Mouse (Mus musculus): ENCODE results near the gene Selenoi. TPM values are rescaled to one million over a fixed set of nuclear protein-coding genes. Genes with fewer than 3 reads are reported as not detected.

The Selenoi gene
- polyA plus RNA-seq, 1 experiment from 2014 or later: 23.0 TPM

DNA sequence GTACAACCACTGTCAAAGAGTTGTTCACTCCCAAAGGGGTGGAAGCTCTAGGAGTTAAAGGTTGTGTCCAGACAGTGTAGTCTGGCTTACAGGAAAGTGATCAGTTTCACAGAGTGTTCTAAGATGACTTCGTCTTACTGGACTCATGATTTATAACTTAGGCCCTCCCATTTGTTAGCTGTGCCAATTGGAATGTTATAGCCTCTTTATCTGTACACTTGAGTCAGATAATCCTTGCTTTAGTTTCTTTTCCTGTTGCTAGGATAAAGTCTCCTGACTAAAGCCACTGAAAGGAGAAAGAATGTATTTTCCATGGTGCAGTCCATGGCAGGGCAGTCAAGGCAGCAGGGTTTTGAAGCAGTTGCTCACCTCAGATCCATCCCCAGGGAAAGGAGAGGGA, 10.0 kb downstream of the Selenoi start:
- H3K27me3 ChIP-seq: no peaks in the 10 kb centered on the region
- no peak for ATAC-seq (ENCODE audit: low FRiP score, low read depth)
- H3K4me2 ChIP-seq (replicated peaks): no peak overlapping the region
- H3K36me3 ChIP-seq: no peaks in the 10 kb centered on the region
- no peak overlapping the region for H3K4me3 ChIP-seq
- H3K4me1 ChIP-seq: peaks cover 11% of the 10 kb centered on the region; the same call in 1 of the 2 replicates
- H3K9me3 ChIP-seq: no peaks in the 10 kb centered on the region
- H3K9ac ChIP-seq (replicated peaks): no peak overlapping the region
- no peak overlapping the region for H3K27ac ChIP-seq (replicated peaks)
- WGBS: 57% methylated on average over 1 of the region's 1 CpGs

DNA sequence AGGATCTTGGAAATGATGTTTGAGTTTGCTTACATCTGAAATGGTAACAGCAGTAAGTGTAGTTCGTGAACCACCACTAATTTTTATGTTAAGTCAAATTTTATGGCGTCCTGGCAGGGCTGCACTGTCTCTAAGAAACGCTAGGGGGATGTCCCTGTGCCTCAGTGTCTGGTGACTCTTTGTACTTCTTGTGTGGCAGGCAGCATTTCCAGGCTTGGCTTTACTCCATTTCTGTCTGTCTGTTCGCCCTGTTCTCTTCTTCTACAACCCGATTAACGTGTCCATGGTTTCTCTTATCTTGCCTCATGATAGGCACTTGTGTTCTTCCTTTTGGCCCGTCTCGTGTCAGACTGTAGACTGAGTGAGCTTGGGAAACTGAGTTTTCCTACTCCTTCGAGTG, 11.4 kb downstream of the Selenoi start:
- Histone ChIP-seq H3K4me2 (replicated peaks) (no peak overlapping the region), H3K9ac (replicated peaks) (no peak overlapping the region), H3K27me3 (no peaks in the 10 kb centered on the region), H3K9me3 (no peaks in the 10 kb centered on the region), H3K36me3 (no peaks in the 10 kb centered on the region), H3K4me3 (no peak overlapping the region), H3K4me1 (peaks cover 11% of the 10 kb centered on the region; the same call in 1 of the 2 replicates), H3K27ac (replicated peaks) (no peak overlapping the region; the same call in 1 of the 2 replicates)
- 76% methylated on average over 9 of the region's 9 CpGs for WGBS
- no peak for ATAC-seq (ENCODE audit: low FRiP score, low read depth)

DNA sequence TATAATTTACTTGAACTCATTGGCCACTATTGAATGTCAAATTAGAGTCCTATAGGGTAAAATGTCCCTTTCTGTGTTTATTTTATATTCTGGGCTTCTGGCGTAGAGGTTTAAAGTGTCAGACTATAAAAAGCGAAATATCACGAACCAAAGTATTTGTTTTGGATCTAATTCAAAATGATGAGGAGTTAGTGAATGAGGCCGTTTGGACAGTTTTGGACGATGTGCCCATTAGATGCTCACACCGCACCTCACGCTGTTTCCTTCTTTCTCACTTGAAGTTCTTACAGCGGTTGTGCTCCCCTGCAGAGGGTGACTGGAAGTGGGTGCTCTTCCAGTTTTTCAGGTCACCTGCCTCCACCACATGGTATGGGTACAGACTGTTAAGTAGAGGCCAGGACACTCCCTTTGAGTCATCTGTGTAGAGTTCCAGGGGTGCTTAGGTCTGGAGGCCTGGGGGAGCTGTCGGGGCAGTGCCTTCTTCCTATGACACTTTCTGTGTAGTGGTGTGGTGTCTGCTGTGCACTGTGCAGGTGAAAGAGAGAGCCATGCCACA, 13.6 kb downstream of the Selenoi start:
- no peaks in the 10 kb centered on the region for H3K27me3 ChIP-seq
- no peak overlapping the region for H3K9ac ChIP-seq (replicated peaks)
- H3K4me1 ChIP-seq: peaks cover 11% of the 10 kb centered on the region; the same call in 1 of the 2 replicates
- H3K4me2 ChIP-seq (replicated peaks): no peak overlapping the region
- no peak overlapping the region for H3K27ac ChIP-seq (replicated peaks)
- H3K36me3 ChIP-seq: peaks cover 10% of the 10 kb centered on the region; the same call in 1 of the 2 replicates
- H3K9me3 ChIP-seq: no peaks in the 10 kb centered on the region
- 92% methylated on average over 9 of the region's 9 CpGs for WGBS
- no peak for ATAC-seq (ENCODE audit: low FRiP score, low read depth)
- no peak overlapping the region for H3K4me3 ChIP-seq

DNA sequence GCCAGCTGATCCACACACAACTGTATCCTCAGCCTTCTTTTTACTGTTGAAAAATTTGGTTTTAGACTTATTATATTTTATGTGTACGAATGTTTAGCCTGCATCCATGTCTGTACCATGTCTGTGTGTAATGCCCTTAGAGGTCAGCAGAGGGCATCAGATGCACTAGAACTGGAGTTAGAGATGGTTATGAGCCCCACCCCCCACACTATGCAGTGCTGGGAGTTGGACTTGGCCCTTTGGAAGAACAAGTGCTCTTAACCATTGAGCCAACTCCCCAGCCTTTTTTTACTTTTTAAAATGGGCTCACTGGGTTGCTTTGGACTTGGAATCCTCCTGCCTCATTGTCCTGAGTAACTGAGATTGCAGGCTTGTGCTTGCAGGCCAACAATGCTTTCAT, 15.3 kb downstream of the Selenoi start:
- Histone ChIP-seq H3K36me3 (peaks cover 17% of the 10 kb centered on the region), H3K9ac (replicated peaks) (no peak overlapping the region), H3K9me3 (no peaks in the 10 kb centered on the region), H3K4me3 (no peak overlapping the region), H3K4me2 (replicated peaks) (no peak overlapping the region), H3K4me1 (peaks cover 6% of the 10 kb centered on the region; the same call in 1 of the 2 replicates), H3K27ac (replicated peaks) (no peak overlapping the region), H3K27me3 (no peaks in the 10 kb centered on the region)
- 100% methylated on average over 1 of the region's 1 CpGs for WGBS
- ATAC-seq (ENCODE audit: low FRiP score, low read depth): no peak

DNA sequence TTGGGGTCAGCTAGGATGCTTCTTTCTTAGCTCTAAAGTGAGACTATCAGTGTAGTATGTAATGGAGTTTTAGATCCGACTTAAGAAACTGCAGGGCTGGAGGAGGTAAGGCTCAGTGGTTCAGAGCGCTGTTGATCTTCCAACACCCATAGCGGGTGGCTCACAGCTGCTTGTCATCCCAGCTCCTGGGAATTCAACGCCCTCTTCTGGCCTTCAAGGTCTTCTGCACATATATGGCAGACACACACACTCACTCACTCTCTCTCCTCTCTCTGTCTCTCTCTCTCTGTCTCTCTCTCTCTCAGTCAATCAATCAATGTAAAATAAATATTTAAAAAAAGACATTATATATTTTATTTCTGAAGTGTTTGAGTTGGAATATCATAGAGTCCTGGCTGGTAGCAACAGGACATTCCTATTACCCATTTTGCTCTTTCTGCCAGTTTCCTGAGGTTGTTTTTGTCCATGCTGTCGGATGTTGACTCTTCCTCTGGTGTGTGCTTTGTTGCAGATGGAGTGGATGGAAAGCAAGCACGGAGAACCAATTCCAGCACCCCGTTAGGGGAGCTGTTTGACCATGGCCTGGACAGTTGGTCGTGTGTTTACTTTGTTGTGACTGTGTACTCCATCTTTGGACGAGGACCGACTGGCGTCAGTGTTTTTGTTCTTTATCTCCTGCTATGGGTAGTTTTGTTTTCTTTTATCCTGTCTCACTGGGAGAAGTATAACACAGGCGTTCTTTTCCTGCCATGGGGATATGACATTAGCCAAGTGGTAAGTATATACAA, 23.4 kb downstream of the Selenoi start:
- H3K4me2 ChIP-seq (replicated peaks): no peak overlapping the region
- no peaks in the 10 kb centered on the region for H3K4me1 ChIP-seq
- H3K9ac ChIP-seq (replicated peaks): no peak overlapping the region
- H3K9me3 ChIP-seq: no peaks in the 10 kb centered on the region
- no peaks in the 10 kb centered on the region for H3K27me3 ChIP-seq
- ATAC-seq (ENCODE audit: low FRiP score, low read depth): no peak
- no peak overlapping the region for H3K4me3 ChIP-seq
- peaks cover 44% of the 10 kb centered on the region for H3K36me3 ChIP-seq
- 88% methylated on average over 12 of the region's 12 CpGs for WGBS
- H3K27ac ChIP-seq (replicated peaks): no peak overlapping the region

DNA sequence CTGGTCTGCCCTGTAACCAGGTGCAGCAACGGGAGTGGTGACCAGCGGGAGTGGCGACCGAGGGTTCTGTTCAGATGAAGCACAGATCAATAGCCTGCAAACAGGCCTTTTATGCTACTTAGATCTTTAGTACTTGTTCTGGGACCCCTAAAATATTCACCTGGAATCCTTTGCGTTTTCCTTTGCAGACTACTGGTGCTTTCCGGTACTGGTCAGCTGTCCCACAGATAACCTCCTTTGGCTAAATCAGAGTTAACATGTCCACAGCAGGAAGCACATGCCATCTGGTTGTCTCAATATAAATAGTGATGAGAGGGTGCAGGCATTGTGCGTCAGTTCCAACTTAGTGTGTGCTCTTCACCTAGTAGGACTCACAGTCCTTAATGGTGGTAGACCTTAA, 26.4 kb downstream of the Selenoi start:
- no peak overlapping the region for H3K4me2 ChIP-seq (replicated peaks)
- no peaks in the 10 kb centered on the region for H3K9me3 ChIP-seq
- no peak overlapping the region for H3K9ac ChIP-seq (replicated peaks)
- no peaks in the 10 kb centered on the region for H3K4me1 ChIP-seq
- H3K36me3 ChIP-seq: peaks cover 41% of the 10 kb centered on the region
- no peak overlapping the region for H3K4me3 ChIP-seq
- H3K27me3 ChIP-seq: no peaks in the 10 kb centered on the region
- H3K27ac ChIP-seq (replicated peaks): no peak overlapping the region
- ATAC-seq (ENCODE audit: low FRiP score, low read depth): no peak
- 92% methylated on average over 7 of the region's 7 CpGs for WGBS

DNA sequence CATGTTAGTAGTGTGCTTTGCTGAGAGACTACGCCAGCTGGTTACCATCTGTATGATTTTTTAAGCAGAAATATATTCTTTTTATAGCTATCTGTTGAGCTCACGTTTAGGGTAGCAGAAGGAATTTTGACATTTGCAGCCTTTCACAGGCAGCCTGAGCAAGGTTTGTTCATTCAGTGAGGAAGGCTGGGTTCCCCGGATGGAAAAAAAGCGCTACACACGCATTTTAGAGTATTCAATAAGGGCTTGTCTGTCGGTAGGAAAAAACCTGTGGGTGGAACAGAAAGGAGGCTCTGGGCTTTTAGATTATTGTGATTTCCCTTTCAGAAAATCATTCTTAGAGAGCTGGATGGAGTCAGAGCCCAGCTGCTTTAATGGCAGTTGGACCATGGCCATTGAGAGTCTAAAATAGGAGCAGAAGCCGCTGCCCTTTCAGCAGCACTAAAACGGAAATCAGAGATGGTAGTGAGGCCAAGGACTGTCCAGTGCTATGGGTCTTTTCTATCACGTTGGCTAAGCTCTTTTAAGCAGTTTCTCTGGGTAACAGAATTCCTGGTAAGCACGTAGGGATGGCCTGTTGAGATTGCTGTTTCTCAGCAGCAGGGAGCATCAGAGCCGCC, 38.3 kb downstream of the Selenoi start:
- 79% methylated on average over 11 of the region's 11 CpGs for WGBS
- Histone ChIP-seq H3K27me3 (no peaks in the 10 kb centered on the region), H3K4me2 (replicated peaks) (no peak overlapping the region), H3K36me3 (peaks cover 21% of the 10 kb centered on the region), H3K4me1 (no peaks in the 10 kb centered on the region), H3K4me3 (no peak overlapping the region), H3K27ac (replicated peaks) (no peak overlapping the region), H3K9ac (replicated peaks) (no peak overlapping the region), H3K9me3 (no peaks in the 10 kb centered on the region)
- no peak for ATAC-seq (ENCODE audit: low FRiP score, low read depth)

DNA sequence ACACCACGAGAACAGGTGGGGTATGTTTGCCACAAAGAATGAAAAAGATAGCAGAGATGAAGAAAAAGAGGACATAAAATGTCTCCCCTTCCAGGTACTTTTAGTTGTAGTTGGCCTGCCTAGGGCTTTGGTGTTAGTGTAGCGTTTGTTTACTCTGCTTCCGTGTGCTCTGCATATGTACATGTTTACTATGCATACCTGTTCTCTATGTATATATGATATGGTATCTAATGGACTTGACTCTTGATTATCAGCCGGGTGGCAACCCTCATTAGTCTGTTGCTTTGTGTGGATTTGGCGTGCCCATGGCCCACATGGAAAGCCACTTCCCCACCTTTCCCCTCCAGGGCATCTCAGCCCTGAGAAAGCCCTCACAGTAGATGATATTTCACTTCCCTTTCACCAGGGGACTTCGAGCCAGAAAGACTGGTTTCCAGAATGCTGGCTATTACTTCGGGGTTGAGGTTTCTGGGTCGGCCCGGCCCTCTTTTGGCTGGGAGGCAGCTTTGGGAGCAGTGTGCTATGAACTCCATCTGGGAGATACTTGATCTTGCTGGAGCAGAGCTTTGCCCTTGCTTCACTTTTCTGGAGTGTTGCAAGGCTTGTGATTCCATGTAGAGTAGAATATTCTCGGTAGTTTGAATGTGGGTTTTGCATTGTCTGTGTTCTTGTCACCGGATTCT, 39.4 kb downstream of the Selenoi start:
- no peak for ATAC-seq (ENCODE audit: low FRiP score, low read depth)
- H3K27me3 ChIP-seq: no peaks in the 10 kb centered on the region
- H3K9ac ChIP-seq (replicated peaks): no peak overlapping the region
- 94% methylated on average over 11 of the region's 11 CpGs for WGBS
- peaks cover 10% of the 10 kb centered on the region for H3K36me3 ChIP-seq
- no peaks in the 10 kb centered on the region for H3K4me1 ChIP-seq
- H3K9me3 ChIP-seq: no peaks in the 10 kb centered on the region
- H3K4me2 ChIP-seq (replicated peaks): no peak overlapping the region
- H3K27ac ChIP-seq (replicated peaks): no peak overlapping the region
- no peak overlapping the region for H3K4me3 ChIP-seq

DNA sequence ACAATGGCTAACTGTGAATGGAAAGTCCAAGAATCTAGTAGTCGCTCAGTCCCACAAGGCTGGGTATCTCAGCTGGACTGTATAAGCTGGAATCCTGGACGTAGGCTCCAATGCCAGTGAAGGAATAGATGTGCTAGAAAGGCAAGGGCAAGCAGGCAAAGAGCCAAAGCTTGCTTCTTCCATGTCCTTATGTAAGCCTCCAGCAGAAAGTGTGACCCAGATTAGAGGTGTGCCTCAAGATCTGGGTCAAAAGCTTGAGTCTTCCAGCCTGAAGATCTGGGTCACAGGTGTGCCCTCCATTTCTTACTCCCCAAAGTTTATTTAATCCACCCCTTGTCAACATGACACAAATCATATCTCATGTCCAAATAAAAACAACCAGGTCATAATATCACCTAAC, 44.0 kb downstream of the Selenoi start:
- H3K4me2 ChIP-seq (replicated peaks): no peak overlapping the region
- WGBS: 90% methylated on average over 2 of the region's 2 CpGs
- no peak overlapping the region for H3K9ac ChIP-seq (replicated peaks)
- H3K4me1 ChIP-seq: peaks cover 6% of the 10 kb centered on the region
- H3K27me3 ChIP-seq: no peaks in the 10 kb centered on the region
- ATAC-seq (ENCODE audit: low FRiP score, low read depth): no peak
- no peak overlapping the region for H3K4me3 ChIP-seq
- no peaks in the 10 kb centered on the region for H3K9me3 ChIP-seq
- H3K36me3 ChIP-seq: no peaks in the 10 kb centered on the region
- no peak overlapping the region for H3K27ac ChIP-seq (replicated peaks)

DNA sequence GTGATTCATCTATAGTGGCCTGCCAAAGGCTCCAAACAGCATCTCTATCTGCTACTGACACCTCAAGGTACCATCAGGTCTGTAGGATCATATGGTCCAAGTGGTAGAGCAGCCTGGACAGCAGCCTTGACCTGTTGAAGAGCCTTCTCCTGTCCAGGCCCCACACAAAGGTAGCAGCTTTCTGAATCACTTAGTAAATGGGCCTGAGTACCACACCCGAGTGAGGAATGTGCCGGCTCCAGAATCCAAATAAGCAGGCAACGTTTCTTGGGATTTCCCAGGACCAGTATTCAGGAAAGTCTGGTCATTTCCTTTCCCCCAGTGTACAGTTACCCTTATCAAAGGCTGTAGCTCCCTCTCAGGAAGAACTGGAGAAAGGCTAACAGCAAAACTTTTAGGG, 46.6 kb downstream of the Selenoi start:
- no peak for ATAC-seq (ENCODE audit: low FRiP score, low read depth)
- no peaks in the 10 kb centered on the region for H3K9me3 ChIP-seq
- H3K36me3 ChIP-seq: no peaks in the 10 kb centered on the region
- WGBS: 76% methylated on average over 3 of the region's 3 CpGs
- peaks cover 9% of the 10 kb centered on the region for H3K4me1 ChIP-seq
- H3K4me3 ChIP-seq: no peak overlapping the region
- H3K9ac ChIP-seq (replicated peaks): no peak overlapping the region
- H3K27ac ChIP-seq (replicated peaks): no peak overlapping the region
- H3K4me2 ChIP-seq (replicated peaks): no peak overlapping the region
- H3K27me3 ChIP-seq: no peaks in the 10 kb centered on the region

DNA sequence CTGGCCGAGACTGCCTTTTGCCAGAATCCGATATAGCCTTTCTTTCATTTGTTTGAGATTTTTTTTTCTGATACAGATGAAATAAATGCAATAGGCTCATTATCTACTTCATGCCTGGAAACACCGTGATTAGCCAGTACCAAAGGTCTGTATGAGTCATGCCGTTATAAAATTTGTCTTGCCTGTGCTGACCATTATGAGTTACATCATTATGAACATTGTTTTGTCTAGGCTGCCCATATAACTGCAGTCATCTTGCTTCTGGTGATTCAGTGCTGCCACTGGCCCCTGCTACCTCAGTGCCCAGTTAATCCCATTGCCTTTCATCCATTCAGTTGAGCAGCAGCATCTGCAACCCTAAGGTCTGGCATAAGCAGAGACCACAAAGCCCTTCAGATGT, 47.1 kb downstream of the Selenoi start:
- no peak for ATAC-seq (ENCODE audit: low FRiP score, low read depth)
- Histone ChIP-seq H3K9me3 (no peaks in the 10 kb centered on the region), H3K27me3 (no peaks in the 10 kb centered on the region), H3K4me2 (replicated peaks) (no peak overlapping the region), H3K27ac (replicated peaks) (no peak overlapping the region), H3K36me3 (no peaks in the 10 kb centered on the region), H3K4me3 (no peak overlapping the region), H3K4me1 (peaks cover 9% of the 10 kb centered on the region), H3K9ac (replicated peaks) (no peak overlapping the region)
- 90% methylated on average over 4 of the region's 4 CpGs for WGBS

DNA sequence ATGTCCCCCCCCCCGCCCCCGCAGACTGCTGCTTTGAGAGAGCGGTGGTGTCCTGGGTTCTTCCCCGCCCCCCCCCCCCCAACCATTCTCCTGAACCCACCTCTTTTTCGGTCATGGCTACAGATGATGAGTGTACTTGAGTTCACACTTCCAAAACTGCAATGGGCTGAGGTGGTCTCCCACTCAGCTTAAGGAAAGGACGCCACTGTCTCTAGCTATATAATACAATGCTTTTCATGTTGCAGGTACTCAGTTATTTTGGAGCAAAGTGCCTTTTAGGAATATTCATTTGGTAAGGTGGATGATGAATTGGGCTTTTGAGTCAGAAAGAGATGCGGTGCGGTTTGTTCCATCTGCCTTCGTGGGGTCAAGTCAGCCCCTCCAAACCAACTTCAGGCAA, 48.5 kb downstream of the Selenoi start:
- Histone ChIP-seq H3K9ac (replicated peaks) (peak overlapping the region; percentile 58; the same call in 1 of the 2 replicates), H3K9me3 (no peaks in the 10 kb centered on the region; the same call in none of the 2 replicates), H3K4me3 (peak overlapping the region; percentile 51), H3K4me1 (peaks cover 9% of the 10 kb centered on the region), H3K36me3 (no peaks in the 10 kb centered on the region), H3K4me2 (replicated peaks) (peak overlapping the region; percentile 68), H3K27ac (replicated peaks) (no peak overlapping the region), H3K27me3 (no peaks in the 10 kb centered on the region)
- 42% methylated on average over 9 of the region's 9 CpGs for WGBS
- no peak for ATAC-seq (ENCODE audit: low FRiP score, low read depth)

Measured in midbrain, embryonic 12.5 days (tissue).